Mouse (Mus musculus) stomach, embryonic 14.5 days (tissue): ENCODE measurements around the gene Gzmc. TPM values are rescaled to one million over a fixed set of nuclear protein-coding genes. Genes with fewer than 3 reads are reported as not detected.
"Not testable (repeated sequence)": the region's sequence is repeated elsewhere in the genome, so short reads cannot be mapped to it uniquely, and the experiment has no call there.

Experiments used
- ATAC-seq: fragments of 200-750 bp; cut with Nextera tagmentation; 2 replicates; pipeline ENCODE4 v1.8.0; 2017; ENCODE audit warnings: low read depth, moderate TSS enrichment; ENCODE audit not compliant: insufficient number of reproducible peaks, insufficient read depth, low FRiP score
- H3K27ac ChIP-seq: fragments of 300-500 bp; sonication (generic); 2 replicates; pipeline ENCODE4 v1.5.1; 2014; ENCODE audit warnings: mild to moderate bottlenecking, low read length, moderate library complexity, mixed read lengths
- H3K27me3 ChIP-seq: fragments of 300-500 bp; sonication (generic); 2 replicates; pipeline ENCODE4 v1.6.1; 2014; ENCODE audit warnings: low read length, control low read depth, mixed read lengths; ENCODE audit not compliant: control insufficient read depth, insufficient read depth
- H3K36me3 ChIP-seq: fragments of 300-500 bp; sonication (generic); 2 replicates; pipeline ENCODE4 v1.6.1; 2014; ENCODE audit warnings: mild to moderate bottlenecking, control low read depth, low read length, moderate library complexity, mixed read lengths; ENCODE audit not compliant: control insufficient read depth, insufficient read depth
- H3K4me1 ChIP-seq: fragments of 300-500 bp; sonication (generic); 2 replicates; pipeline ENCODE4 v1.6.1; 2014; ENCODE audit warnings: low read length, control low read depth, mixed read lengths; ENCODE audit not compliant: control insufficient read depth, insufficient read depth
- H3K4me2 ChIP-seq: fragments of 300-500 bp; sonication (generic); replicated peaks from 2 replicates; pipeline ENCODE4 v1.6.1; 2014; ENCODE audit warnings: low read depth, low read length, control low read depth
- H3K4me3 ChIP-seq: fragments of 300-500 bp; sonication (generic); 2 replicates; pipeline ENCODE4 v1.5.1; 2014; ENCODE audit warnings: low read depth, low read length, control low read depth
- H3K9ac ChIP-seq: fragments of 300-500 bp; sonication (generic); replicated peaks from 2 replicates; pipeline ENCODE4 v1.6.1; 2014; ENCODE audit warnings: low read depth, mild to moderate bottlenecking, control low read depth, low read length, moderate library complexity, mixed read lengths
- H3K9me3 ChIP-seq: fragments of 300-500 bp; sonication (generic); 2 replicates; pipeline ENCODE4 v1.6.1; 2016; ENCODE audit warnings: low read depth, low read length, control low read depth; ENCODE audit not compliant: control insufficient read depth
- WGBS: fragments of 180-500 bp; shearing (Covaris S2); extraction: QIAGEN DNeasy Blood & Tissue Kit; methylation state at CpG from one replicate; pipeline ENCODE4 v1.1.7; 2014; 5-methylcytosine and 5-hydroxymethylcytosine counted together
- polyA plus RNA-seq: library from polyadenylated mRNA; unstranded; fragments of >200 nt; fragmentation: Nextera tagmentation; extraction: Ambion mirVana; gene quantifications from 2 replicates; pipeline ENCODE4 v1.2.1, GENCODE M21; 2014

Gene Gzmc
- not detected in 2 replicates for polyA plus RNA-seq

- no peaks in the 10 kb centered on the region for H3K9me3 ChIP-seq
- H3K4me3 ChIP-seq = no peak within 1 kb of the TSS
- no peaks in the 10 kb centered on the region for H3K4me1 ChIP-seq
- no peaks in the 10 kb centered on the region for H3K36me3 ChIP-seq
- no peak within 1 kb of the TSS for H3K9ac ChIP-seq
- no peak for ATAC-seq
- H3K4me2 ChIP-seq = no peak within 1 kb of the TSS
- H3K27ac ChIP-seq = no peak within 1 kb of the TSS
- H3K27me3 ChIP-seq = no peaks in the 10 kb centered on the region
- 70% methylated on average over 2 of the region's 2 CpGs for WGBS
Observed at GRCm38 (mm10) chr14:56234556-56234955, at the start of gene Gzmc. Gene Gzmc, minus strand, starts transcription at chr14:56234656.

DNA sequence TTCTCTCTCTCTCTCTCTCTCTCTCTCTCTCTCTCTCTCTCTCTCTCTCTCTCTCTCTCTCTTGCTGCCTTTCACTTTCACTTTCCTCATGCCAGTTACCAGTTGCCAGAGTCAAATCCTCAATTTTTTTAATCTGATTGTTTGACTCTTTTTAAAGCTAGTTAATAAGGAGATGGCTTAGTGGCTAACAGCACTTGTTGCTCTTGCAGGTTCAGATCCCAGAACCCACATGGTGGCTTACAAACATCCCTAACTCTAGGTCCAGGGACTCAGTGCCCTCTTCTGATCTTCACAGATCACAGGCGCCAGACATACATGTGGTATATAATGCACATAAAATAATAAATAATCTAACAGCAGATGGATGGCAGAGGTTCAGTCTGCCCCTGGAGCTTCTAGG, 49.4 kb upstream of the Gzmc start:
- Histone ChIP-seq H3K27ac (no peak overlapping the region), H3K4me2 (no peak overlapping the region), H3K9ac (no peak overlapping the region), H3K9me3 (no peaks in the 10 kb centered on the region), H3K36me3 (no peaks in the 10 kb centered on the region), H3K27me3 (no peaks in the 10 kb centered on the region), H3K4me3 (no peak overlapping the region), H3K4me1 (no peaks in the 10 kb centered on the region)
- WGBS = 80% methylated on average over 1 of the region's 1 CpGs
- no peak for ATAC-seq

DNA sequence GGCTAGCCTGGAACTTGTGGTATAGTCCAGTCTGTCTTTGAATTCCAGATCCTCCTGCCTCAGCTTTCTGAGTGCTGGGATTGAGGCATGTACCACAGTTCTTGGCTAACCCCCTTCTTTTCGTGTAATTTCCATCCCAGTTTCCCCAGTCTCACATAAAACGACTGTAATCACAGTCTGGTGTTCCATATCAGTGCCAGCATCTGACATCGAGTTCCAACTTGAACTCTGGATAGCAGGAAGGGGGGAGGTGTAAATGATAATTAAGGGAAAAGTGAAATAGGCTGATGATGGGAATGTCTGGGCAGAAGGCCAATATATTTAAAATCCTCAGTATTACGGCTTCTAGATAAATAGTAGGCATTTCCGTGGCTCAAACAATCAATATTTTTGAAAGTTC, 46.6 kb upstream of the Gzmc start:
- Histone ChIP-seq H3K9me3 (no peaks in the 10 kb centered on the region), H3K27me3 (no peaks in the 10 kb centered on the region), H3K9ac (no peak overlapping the region), H3K27ac (no peak overlapping the region), H3K4me3 (no peak overlapping the region), H3K4me2 (no peak overlapping the region), H3K36me3 (no peaks in the 10 kb centered on the region), H3K4me1 (no peaks in the 10 kb centered on the region)
- no peak for ATAC-seq
- 54% methylated on average over 5 of the region's 5 CpGs for WGBS

DNA sequence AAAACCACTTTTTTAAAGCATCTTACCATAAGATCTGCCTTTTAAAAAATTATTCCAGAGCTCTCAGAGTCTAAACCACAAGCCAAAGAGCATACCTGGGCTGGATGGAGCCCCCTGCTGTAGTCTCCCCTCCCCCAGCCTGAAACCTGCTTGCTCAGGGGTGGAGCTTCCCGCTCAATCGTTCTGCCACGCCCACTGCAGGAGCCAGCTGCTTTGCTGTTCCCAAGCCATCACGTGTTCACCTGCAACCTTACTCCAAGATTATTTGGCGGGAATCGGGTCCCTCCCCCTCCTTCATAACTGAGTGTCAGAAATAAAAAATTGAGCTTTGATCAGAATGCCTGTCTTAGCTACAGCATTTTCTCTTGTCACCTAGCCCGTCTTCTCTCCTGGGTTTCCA, 44.2 kb upstream of the Gzmc start:
- not testable (repeated sequence) for ATAC-seq, H3K4me3 ChIP-seq, H3K4me2 ChIP-seq, H3K27ac ChIP-seq, H3K36me3 ChIP-seq, H3K9me3 ChIP-seq, H3K4me1 ChIP-seq, H3K27me3 ChIP-seq, H3K9ac ChIP-seq
- 36% methylated on average over 7 of the region's 7 CpGs for WGBS

GRCm38 (mm10) chr14:56276096-56276495, 41.6 kb upstream of the Gzmc start:
- H3K9me3 ChIP-seq, H3K27me3 ChIP-seq, H3K4me3 ChIP-seq, H3K27ac ChIP-seq, H3K9ac ChIP-seq, H3K4me1 ChIP-seq, ATAC-seq, H3K36me3 ChIP-seq, H3K4me2 ChIP-seq: not testable (repeated sequence)
- WGBS = 70% methylated on average over 7 of the region's 7 CpGs

- Histone ChIP-seq H3K36me3 (no peaks in the 10 kb centered on the region), H3K9me3 (no peaks in the 10 kb centered on the region), H3K4me1 (no peaks in the 10 kb centered on the region), H3K9ac (no peak overlapping the region), H3K4me3 (no peak overlapping the region), H3K27me3 (no peaks in the 10 kb centered on the region), H3K4me2 (no peak overlapping the region), H3K27ac (no peak overlapping the region)
- 82% methylated on average over 1 of the region's 1 CpGs for WGBS
- ATAC-seq = no peak
Observed at GRCm38 (mm10) chr14:56266109-56266508, 31.7 kb upstream of the Gzmc start.

DNA sequence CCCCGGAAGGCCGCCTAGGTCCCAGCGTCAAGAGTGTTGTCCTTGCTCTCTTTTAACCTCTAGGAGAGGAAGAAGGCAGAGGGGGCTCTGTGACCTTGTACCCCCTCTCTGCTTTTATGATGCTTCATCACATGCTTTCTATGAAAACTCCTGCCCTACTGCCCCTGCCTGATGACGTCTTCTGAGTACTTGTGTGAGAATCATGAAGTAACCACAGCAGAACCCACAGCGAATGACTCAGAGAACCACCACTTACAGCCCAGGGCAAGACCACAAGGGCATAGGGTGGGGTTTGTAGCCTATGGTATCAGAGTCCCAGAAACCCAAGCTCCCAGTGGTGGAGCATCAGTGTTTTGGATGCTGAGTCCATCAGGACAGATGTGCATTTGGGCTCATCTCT, 27.7 kb upstream of the Gzmc start, which contains the start of gene Gzmb:
Gzmb (minus strand) TSS at position 108 of the 400 bp plus-strand sequence.
- WGBS = 88% methylated on average over 5 of the region's 5 CpGs
- H3K9ac ChIP-seq = no peak within 1 kb of the TSS

GRCm38 (mm10) chr14:56240409-56240808, 6.0 kb upstream of the Gzmc start:
- no peaks in the 10 kb centered on the region for H3K27me3 ChIP-seq
- no peak for ATAC-seq

More for the DNA sequence above, 27.7 kb upstream of the Gzmc start, which contains the start of gene Gzmb:
- H3K4me3 ChIP-seq = no peak within 1 kb of the TSS
- no peaks in the 10 kb centered on the region for H3K27me3 ChIP-seq
- ATAC-seq = no peak
- no peaks in the 10 kb centered on the region for H3K9me3 ChIP-seq
- H3K4me1 ChIP-seq = no peaks in the 10 kb centered on the region
- H3K4me2 ChIP-seq = no peak within 1 kb of the TSS
- H3K36me3 ChIP-seq = no peaks in the 10 kb centered on the region
- H3K27ac ChIP-seq = no peak within 1 kb of the TSS

GRCm38 (mm10) chr14:56211317-56211716, 23.1 kb downstream of the Gzmc start, which contains the start of gene Gzmf:
Gene Gzmf, minus strand, starts transcription at chr14:56211417.
- H3K27me3 ChIP-seq = no peaks in the 10 kb centered on the region
- 94% methylated on average over 4 of the region's 4 CpGs for WGBS
- H3K4me2 ChIP-seq = no peak within 1 kb of the TSS
- no peaks in the 10 kb centered on the region for H3K36me3 ChIP-seq
- no peak within 1 kb of the TSS for H3K27ac ChIP-seq
- H3K4me3 ChIP-seq = no peak within 1 kb of the TSS
- no peak within 1 kb of the TSS for H3K9ac ChIP-seq
- ATAC-seq = no peak
- no peaks in the 10 kb centered on the region for H3K9me3 ChIP-seq
- H3K4me1 ChIP-seq = no peaks in the 10 kb centered on the region

More at GRCm38 (mm10) chr14:56240409-56240808, 6.0 kb upstream of the Gzmc start:
- H3K27ac ChIP-seq = no peak overlapping the region
- no peak overlapping the region for H3K4me2 ChIP-seq
- H3K9me3 ChIP-seq = no peaks in the 10 kb centered on the region
- no peaks in the 10 kb centered on the region for H3K4me1 ChIP-seq
- no peaks in the 10 kb centered on the region for H3K36me3 ChIP-seq
- H3K4me3 ChIP-seq = no peak overlapping the region
- no peak overlapping the region for H3K9ac ChIP-seq
